Mouse (Mus musculus) bone marrow macrophage, adult 2 months (primary cell): ENCODE measurements at regions not wholly inside any gene's neighbourhood (a gene's known extent, or its start where the extent isn't known, plus 50 kb on each side); places are given as distances from the start of the nearest gene placed in this dataset.

Source experiments
- CTCF ChIP-seq: IDR thresholded peaks from 2 replicates; pipeline ENCODE4 v1.5.1; 2012; ENCODE audit warnings: low read depth, mild to moderate bottlenecking, low read length, moderate library complexity
- POLR2A ChIP-seq: IDR thresholded peaks from 2 replicates; pipeline ENCODE4 v1.6.1; 2012; ENCODE audit warnings: mild to moderate bottlenecking, low read depth, low read length, borderline replicate concordance

- TF ChIP-seq POLR2A (no peak), CTCF (no peak)
Measured at GRCm38 (mm10) chr2:131672223-131672622, 110.1 kb upstream of the Adra1d start.
